Mouse (Mus musculus): Measurements from ENCODE around the gene Kptn. TPM values are rescaled to one million over a fixed set of nuclear protein-coding genes. Genes with fewer than 3 reads are reported as not detected.

The Kptn gene
- polyA plus RNA-seq, 1 experiment from 2014 or later: 19.7 TPM

DNA sequence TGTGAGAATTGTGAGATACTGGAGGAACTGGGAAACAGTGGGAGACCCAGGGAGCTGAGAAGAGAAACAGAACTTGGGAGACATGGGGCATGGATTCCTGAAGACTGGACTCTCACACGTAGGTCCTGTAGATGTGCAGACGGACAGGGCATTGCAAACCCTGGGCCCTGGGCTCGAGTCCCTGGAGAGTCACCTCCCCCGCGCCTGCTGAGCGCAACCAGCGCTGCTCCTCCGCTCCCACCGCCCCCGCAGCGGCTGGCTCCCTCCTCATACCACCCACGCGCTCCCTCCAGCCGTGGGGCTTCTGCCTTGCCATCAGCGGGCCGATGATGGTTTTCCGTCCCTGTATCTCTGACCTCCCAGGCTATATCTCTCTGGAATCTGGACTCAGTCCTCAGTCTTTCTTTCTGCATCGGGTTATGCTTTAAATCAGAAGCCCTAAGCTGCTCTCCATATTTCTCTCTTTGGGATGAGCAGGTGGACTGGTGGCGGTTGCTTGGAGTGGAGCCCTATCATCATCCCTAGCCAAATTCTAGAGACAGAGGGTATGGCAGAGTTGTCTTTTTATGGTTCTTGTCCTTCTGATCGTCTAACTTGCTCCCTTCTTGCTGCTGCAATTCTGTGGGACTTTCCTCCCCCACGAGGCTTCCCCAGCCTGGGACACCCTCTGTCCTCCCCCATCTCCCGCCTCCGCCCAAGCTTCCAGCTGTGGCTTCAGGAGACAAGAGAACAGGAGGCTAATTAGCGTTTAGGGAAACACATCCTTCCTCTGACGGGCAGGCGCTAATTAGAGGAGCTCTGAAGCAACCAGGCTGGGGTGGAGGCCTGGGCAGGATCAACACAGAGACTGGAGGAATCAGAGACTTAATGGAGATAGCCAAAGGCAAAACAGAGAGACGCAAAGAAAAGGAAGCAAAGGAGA, 27.1 kb downstream of the Kptn start:
- Histone ChIP-seq H3K27me3 (ENCODE audit: control insufficient read depth, insufficient read depth, low read length) (0 out of 2 replicates have a peak, but pooled peaks cover 2% of the 10 kb centered on the region), H3K4me3 (ENCODE audit: low read depth, low read length) (no peak overlapping the region), H3K9ac (ENCODE audit: low read length) (no peak overlapping the region), H3K27ac (ENCODE audit: low read depth, low read length) (no peak overlapping the region), H3K4me1 (replicated peaks; ENCODE audit: control insufficient read depth, insufficient read depth, low read length) (peaks cover 1% of the 10 kb centered on the region; the same call in 1 of the 2 replicates), H3K4me2 (ENCODE audit: low read depth, low read length, severe bottlenecking) (no peak overlapping the region), H3K36me3 (ENCODE audit: control insufficient read depth, insufficient read depth, low read length) (no peaks in the 10 kb centered on the region), H3K9me3 (ENCODE audit: control insufficient read depth, low read length) (no peaks in the 10 kb centered on the region)
- peak; percentile 71 for ATAC-seq (replicated peaks; ENCODE audit: low FRiP score)
- 29% methylated on average over 25 of the region's 27 CpGs for WGBS
- DNase-seq (ENCODE audit: low spot score): peak; percentile 74

DNA sequence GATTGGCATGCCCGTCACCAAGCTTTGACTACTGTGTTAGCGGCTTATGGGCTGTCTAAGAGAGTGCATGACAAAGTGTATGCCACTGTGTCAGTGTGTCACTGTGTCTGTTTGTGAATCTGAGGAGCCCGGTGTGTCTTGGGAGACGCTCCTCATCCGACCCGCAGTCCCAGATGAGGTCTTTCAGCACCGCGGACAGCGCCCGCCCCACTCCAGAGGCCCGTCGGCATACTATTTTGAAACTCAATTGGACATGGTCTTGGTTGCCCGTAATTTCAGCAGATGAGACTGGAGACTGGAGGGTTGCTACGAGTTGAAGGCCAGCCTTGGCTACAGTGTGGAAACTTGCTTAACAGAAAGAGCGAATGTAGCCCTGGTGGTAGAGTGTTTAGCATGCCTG, 27.9 kb downstream of the Kptn start:
- H3K27me3 ChIP-seq (ENCODE audit: control insufficient read depth, insufficient read depth, low read length): 0 out of 2 replicates have a peak, but pooled peaks cover 2% of the 10 kb centered on the region
- no peak overlapping the region for H3K27ac ChIP-seq (ENCODE audit: low read depth, low read length)
- 0 out of 2 replicates have a peak overlapping the region, but pooled peaks have one; percentile 11 for H3K4me2 ChIP-seq (ENCODE audit: low read depth, low read length, severe bottlenecking)
- H3K4me1 ChIP-seq (replicated peaks; ENCODE audit: control insufficient read depth, insufficient read depth, low read length): peaks cover 1% of the 10 kb centered on the region; the same call in 1 of the 2 replicates
- no peaks in the 10 kb centered on the region for H3K36me3 ChIP-seq (ENCODE audit: control insufficient read depth, insufficient read depth, low read length)
- no peak overlapping the region for H3K9ac ChIP-seq (ENCODE audit: low read length)
- DNase-seq (ENCODE audit: low spot score) (peak; percentile 86), ATAC-seq (replicated peaks; ENCODE audit: low FRiP score) (no peak; the same call in 1 of the 2 replicates)
- H3K4me3 ChIP-seq (ENCODE audit: low read depth, low read length): no peak overlapping the region
- H3K9me3 ChIP-seq (ENCODE audit: control insufficient read depth, low read length): no peaks in the 10 kb centered on the region
- 11% methylated on average over 15 of the region's 15 CpGs for WGBS

DNA sequence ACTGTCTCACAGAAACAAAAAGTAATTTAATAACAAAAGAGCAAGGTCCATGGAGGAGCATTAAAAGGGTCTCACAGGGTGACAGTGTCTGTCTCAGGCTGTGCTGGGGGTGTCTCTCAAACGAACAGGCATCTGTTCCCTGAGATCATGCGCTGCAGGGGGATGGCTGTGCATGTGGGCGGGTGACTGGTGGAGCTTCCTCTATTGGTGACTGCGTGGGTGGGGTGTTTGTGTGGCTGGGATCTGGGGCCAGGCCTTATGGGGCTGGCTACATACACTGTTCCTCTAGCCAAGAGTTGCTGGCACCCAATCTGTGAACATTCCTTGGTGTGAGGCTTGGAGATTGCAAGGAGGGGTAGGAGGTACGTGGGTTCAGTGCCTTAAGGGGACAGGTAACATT, 29.5 kb downstream of the Kptn start:
- no peak overlapping the region for H3K4me3 ChIP-seq (ENCODE audit: low read depth, low read length)
- ATAC-seq (replicated peaks; ENCODE audit: low FRiP score) (no peak), DNase-seq (ENCODE audit: low spot score) (no peak)
- no peaks in the 10 kb centered on the region for H3K9me3 ChIP-seq (ENCODE audit: control insufficient read depth, low read length)
- no peak overlapping the region for H3K27ac ChIP-seq (ENCODE audit: low read depth, low read length)
- H3K4me1 ChIP-seq (replicated peaks; ENCODE audit: control insufficient read depth, insufficient read depth, low read length): peaks cover 1% of the 10 kb centered on the region; the same call in 1 of the 2 replicates
- no peak overlapping the region for H3K4me2 ChIP-seq (ENCODE audit: low read depth, low read length, severe bottlenecking)
- H3K9ac ChIP-seq (ENCODE audit: low read length): no peak overlapping the region
- 62% methylated on average over 5 of the region's 5 CpGs for WGBS
- H3K27me3 ChIP-seq (ENCODE audit: control insufficient read depth, insufficient read depth, low read length): 0 out of 2 replicates have a peak, but pooled peaks cover 2% of the 10 kb centered on the region
- H3K36me3 ChIP-seq (ENCODE audit: control insufficient read depth, insufficient read depth, low read length): no peaks in the 10 kb centered on the region

DNA sequence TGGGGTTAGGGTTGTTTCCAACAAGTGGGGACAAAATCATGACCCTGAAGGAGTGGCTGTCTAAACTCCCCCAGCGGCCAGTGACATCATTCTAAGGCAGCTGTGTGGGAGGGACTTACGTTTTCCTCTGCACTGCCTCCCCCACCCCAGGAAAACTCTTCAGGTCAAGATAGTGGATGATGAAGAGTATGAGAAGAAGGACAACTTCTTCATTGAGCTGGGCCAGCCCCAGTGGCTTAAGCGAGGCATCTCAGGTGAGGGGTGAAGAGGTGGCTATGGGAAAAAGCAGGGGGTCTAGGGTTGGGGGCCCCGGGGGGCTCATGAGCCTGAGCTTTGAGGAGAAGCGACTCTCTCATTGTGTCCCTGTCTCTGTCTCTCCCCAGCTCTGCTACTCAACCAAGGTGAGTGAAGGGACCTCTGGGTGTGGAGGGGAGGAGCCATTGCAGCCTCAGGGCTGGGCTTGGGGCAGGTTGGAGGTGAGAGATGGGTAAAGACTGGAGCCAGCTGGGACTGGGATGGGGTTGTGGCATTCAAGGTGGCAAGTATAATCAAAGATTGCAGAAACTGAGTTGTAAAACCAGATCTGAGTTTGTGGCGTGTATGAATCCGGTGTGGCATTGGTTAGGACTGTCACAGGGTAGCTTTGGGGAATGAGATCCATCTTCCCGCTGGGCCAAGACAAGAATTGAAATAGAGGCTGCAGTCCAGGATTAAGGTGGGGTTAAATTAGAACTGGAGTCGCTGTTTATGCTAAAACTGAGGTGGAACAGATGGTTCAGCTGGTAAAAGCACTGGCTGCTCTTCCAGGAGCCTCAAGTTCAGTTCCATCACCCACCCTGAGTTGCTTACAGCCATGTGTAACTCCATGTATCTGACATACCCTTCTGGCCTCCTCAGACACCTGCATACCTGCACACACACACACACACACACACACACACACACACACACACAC, 30.8 kb downstream of the Kptn start:
- Histone ChIP-seq H3K9me3 (ENCODE audit: control insufficient read depth, low read length) (no peaks in the 10 kb centered on the region), H3K4me3 (ENCODE audit: low read depth, low read length) (no peak overlapping the region), H3K9ac (ENCODE audit: low read length) (no peak overlapping the region), H3K36me3 (ENCODE audit: control insufficient read depth, insufficient read depth, low read length) (no peaks in the 10 kb centered on the region), H3K4me1 (replicated peaks; ENCODE audit: control insufficient read depth, insufficient read depth, low read length) (peaks cover 1% of the 10 kb centered on the region; the same call in 1 of the 2 replicates), H3K27ac (ENCODE audit: low read depth, low read length) (no peak overlapping the region), H3K27me3 (ENCODE audit: control insufficient read depth, insufficient read depth, low read length) (0 out of 2 replicates have a peak, but pooled peaks cover 2% of the 10 kb centered on the region), H3K4me2 (ENCODE audit: low read depth, low read length, severe bottlenecking) (no peak overlapping the region)
- no peak for ATAC-seq (replicated peaks; ENCODE audit: low FRiP score)
- WGBS: 80% methylated on average over 9 of the region's 9 CpGs
- no peak for DNase-seq (ENCODE audit: low spot score)

DNA sequence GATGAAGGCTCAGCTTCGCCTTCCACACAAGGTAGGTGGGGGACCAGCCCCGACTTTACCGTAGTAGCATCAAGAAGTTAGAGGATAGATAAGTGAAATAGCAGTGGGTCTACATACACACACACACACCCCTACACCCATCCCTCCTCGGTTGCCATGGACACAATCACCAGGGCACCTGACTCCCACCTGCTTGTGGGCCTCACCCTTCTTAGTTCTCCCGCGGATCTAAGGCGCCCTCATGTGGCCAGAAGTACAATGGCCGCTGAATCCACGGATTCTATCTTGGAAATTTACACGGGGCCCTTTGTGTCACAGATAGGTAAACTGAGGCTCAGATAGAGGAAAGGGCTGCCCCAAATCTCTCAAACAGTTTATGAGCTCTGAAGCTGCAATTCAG, 33.8 kb downstream of the Kptn start:
- Histone ChIP-seq H3K4me1 (replicated peaks; ENCODE audit: control insufficient read depth, insufficient read depth, low read length) (no peaks in the 10 kb centered on the region), H3K4me3 (ENCODE audit: low read depth, low read length) (no peak overlapping the region), H3K9ac (ENCODE audit: low read length) (no peak overlapping the region), H3K27me3 (ENCODE audit: control insufficient read depth, insufficient read depth, low read length) (peaks cover 5% of the 10 kb centered on the region), H3K27ac (ENCODE audit: low read depth, low read length) (no peak overlapping the region), H3K9me3 (ENCODE audit: control insufficient read depth, low read length) (no peaks in the 10 kb centered on the region), H3K36me3 (ENCODE audit: control insufficient read depth, insufficient read depth, low read length) (no peaks in the 10 kb centered on the region), H3K4me2 (ENCODE audit: low read depth, low read length, severe bottlenecking) (no peak overlapping the region)
- ATAC-seq (replicated peaks; ENCODE audit: low FRiP score) (peak; percentile 89), DNase-seq (ENCODE audit: low spot score) (peak; percentile 81)
- WGBS: 21% methylated on average over 10 of the region's 10 CpGs

DNA sequence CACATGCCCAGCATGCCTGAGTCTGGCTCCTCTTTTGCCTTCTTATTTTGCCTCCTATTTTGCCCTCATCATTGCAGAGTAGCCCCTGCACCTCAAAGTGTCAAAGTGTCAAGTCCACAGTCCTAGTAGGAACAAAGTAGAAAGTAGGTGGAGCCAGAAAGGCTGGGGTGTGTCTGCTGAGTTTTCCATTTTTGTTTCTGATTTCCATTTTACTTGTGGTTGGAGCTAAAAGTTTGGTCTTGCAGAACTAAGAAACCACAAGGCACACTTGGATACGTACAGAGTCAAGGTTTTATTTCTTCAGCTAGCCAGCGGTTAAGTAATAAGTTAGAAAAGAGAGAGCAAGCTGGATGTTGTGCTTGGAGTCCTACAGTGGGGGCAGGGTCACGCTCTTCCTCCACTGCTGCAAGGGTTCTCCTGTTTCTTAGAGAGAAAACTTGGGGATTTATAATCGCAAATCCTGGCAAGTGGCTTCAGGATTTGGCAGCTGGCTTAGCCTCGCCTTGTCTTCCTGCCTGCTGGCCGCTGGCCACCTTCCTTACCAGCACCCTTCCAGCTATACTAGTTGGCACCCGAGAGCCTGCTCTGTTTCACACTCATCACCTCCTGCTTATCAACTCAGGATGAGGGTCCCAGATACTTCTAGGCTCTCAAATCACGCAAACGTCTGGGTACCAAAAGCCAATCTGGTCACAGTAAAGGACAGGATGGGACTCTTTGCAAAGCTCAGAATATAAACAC, 35.6 kb downstream of the Kptn start:
- ATAC-seq (replicated peaks; ENCODE audit: low FRiP score) (no peak), DNase-seq (ENCODE audit: low spot score) (no peak)
- 76% methylated on average over 9 of the region's 9 CpGs for WGBS
- Histone ChIP-seq H3K4me2 (ENCODE audit: low read depth, low read length, severe bottlenecking) (no peak overlapping the region), H3K4me3 (ENCODE audit: low read depth, low read length) (no peak overlapping the region), H3K36me3 (ENCODE audit: control insufficient read depth, insufficient read depth, low read length) (no peaks in the 10 kb centered on the region), H3K27me3 (ENCODE audit: control insufficient read depth, insufficient read depth, low read length) (peaks cover 14% of the 10 kb centered on the region), H3K9ac (ENCODE audit: low read length) (no peak overlapping the region), H3K4me1 (replicated peaks; ENCODE audit: control insufficient read depth, insufficient read depth, low read length) (no peaks in the 10 kb centered on the region), H3K9me3 (ENCODE audit: control insufficient read depth, low read length) (no peaks in the 10 kb centered on the region), H3K27ac (ENCODE audit: low read depth, low read length) (no peak overlapping the region)

DNA sequence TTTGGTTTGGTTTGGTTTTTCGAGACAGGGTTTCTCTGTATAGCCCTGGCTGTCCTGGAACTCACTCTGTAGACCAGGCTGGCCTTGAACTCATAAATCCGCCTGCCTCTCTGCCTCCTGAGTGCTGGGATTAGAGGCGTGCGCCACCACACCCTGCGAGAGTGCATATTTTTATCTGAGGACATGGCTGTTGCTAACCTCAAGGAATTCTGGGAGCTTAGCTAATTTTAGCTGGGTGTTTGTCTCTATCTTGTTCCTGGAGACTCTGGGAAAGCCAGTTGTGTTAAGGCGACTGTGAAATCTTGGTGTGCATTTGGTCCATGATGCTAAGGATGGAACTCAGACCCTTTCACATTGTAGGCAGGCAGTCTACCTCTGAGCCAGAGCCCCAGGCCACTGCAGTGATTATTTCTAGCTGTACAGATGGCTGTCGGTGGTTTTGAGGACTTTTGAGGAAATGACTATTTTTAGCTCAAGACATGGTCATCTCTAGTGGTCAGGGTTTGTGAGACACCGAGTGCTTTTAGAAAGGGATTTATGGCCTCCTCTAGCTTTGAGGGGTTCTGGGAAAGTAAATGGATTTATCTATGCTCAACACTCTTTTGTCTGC, 36.5 kb downstream of the Kptn start:
- H3K36me3 ChIP-seq (ENCODE audit: control insufficient read depth, insufficient read depth, low read length): no peaks in the 10 kb centered on the region
- WGBS: 81% methylated on average over 8 of the region's 8 CpGs
- no peak overlapping the region for H3K4me2 ChIP-seq (ENCODE audit: low read depth, low read length, severe bottlenecking)
- no peak overlapping the region for H3K4me3 ChIP-seq (ENCODE audit: low read depth, low read length)
- no peaks in the 10 kb centered on the region for H3K9me3 ChIP-seq (ENCODE audit: control insufficient read depth, low read length)
- no peak overlapping the region for H3K9ac ChIP-seq (ENCODE audit: low read length)
- DNase-seq (ENCODE audit: low spot score) (no peak), ATAC-seq (replicated peaks; ENCODE audit: low FRiP score) (no peak)
- H3K4me1 ChIP-seq (replicated peaks; ENCODE audit: control insufficient read depth, insufficient read depth, low read length): no peaks in the 10 kb centered on the region
- no peak overlapping the region for H3K27ac ChIP-seq (ENCODE audit: low read depth, low read length)
- H3K27me3 ChIP-seq (ENCODE audit: control insufficient read depth, insufficient read depth, low read length): peaks cover 14% of the 10 kb centered on the region
